Mouse (Mus musculus): Measurements from ENCODE around the gene Smtnl1.
A peak's percentile ranks its signal among the peaks of the same experiment; 100 is the strongest.

The Smtnl1 gene

GRCm38 (mm10) chr2:84822552-84822951 lies at the start of gene Smtnl1:
Smtnl1 (minus strand) TSS chr2:84822652.
- DNase-seq, result no peak

GRCm38 (mm10) chr2:84870623-84871160 lies 48.2 kb upstream of the Smtnl1 start:
- DNase-seq, result peak; percentile 36

GRCm38 (mm10) chr2:84868977-84869376 lies 46.5 kb upstream of the Smtnl1 start:
- no peak for DNase-seq

- DNase-seq, result peak; percentile 82
These were observed 46.1 kb upstream of the Smtnl1 start for GRCm38 (mm10) chr2:84868521-84868943.

GRCm38 (mm10) chr2:84865616-84866571 lies 43.4 kb upstream of the Smtnl1 start:
- DNase-seq, result peak; percentile 71

GRCm38 (mm10) chr2:84862231-84862630 lies 39.8 kb upstream of the Smtnl1 start:
- no peak for DNase-seq

GRCm38 (mm10) chr2:84861430-84861829 lies 39.0 kb upstream of the Smtnl1 start:
- no peak for DNase-seq

- DNase-seq, result no peak
These were observed 37.7 kb upstream of the Smtnl1 start for GRCm38 (mm10) chr2:84859991-84860780.

GRCm38 (mm10) chr2:84858551-84858950 lies 36.1 kb upstream of the Smtnl1 start:
- DNase-seq, result no peak

GRCm38 (mm10) chr2:84855732-84856131 lies 33.3 kb upstream of the Smtnl1 start:
- peak; percentile 71 for DNase-seq

GRCm38 (mm10) chr2:84851130-84852040 lies 28.9 kb upstream of the Smtnl1 start:
- DNase-seq, result peak; percentile 79

- no peak for DNase-seq
These were observed 28.1 kb upstream of the Smtnl1 start for GRCm38 (mm10) chr2:84850407-84851129.

GRCm38 (mm10) chr2:84845226-84845625 lies 22.8 kb upstream of the Smtnl1 start:
- no peak for DNase-seq

- DNase-seq, result no peak
These were observed 21.2 kb upstream of the Smtnl1 start for GRCm38 (mm10) chr2:84843654-84844053.

GRCm38 (mm10) chr2:84841905-84842304 lies 19.5 kb upstream of the Smtnl1 start:
- no peak for DNase-seq

GRCm38 (mm10) chr2:84840748-84841563 lies 18.5 kb upstream of the Smtnl1 start:
- no peak for DNase-seq

- peak; percentile 77 for DNase-seq
These were observed 17.7 kb upstream of the Smtnl1 start for GRCm38 (mm10) chr2:84840016-84840747.

- DNase-seq, result no peak
These were observed 16.8 kb upstream of the Smtnl1 start for GRCm38 (mm10) chr2:84838993-84839980.

- no peak for DNase-seq
These were observed 16.1 kb upstream of the Smtnl1 start, which contains the start of gene Slc43a1 for GRCm38 (mm10) chr2:84838593-84838949. Slc43a1 (plus strand) TSS chr2:84838850.
